Mouse (Mus musculus) heart, postnatal 14 days (tissue): ENCODE results near the gene Chchd2. TPM values are rescaled to one million over a fixed set of nuclear protein-coding genes. Genes with fewer than 3 reads are reported as not detected.
A peak's percentile ranks its signal among the peaks of the same experiment; 100 is the strongest.
"Not testable (repeated sequence)": the region's sequence is repeated elsewhere in the genome, so short reads cannot be mapped to it uniquely, and the experiment has no call there.

Source experiments
- DNase-seq, 2 experiments: peaks; one replicate each; pipeline ENCODE4 v3.0.0; 2021 to 2022
- intact Hi-C: fragments of 180-260 bp; cut with DNase I; formaldehyde crosslinking; loops from one replicate; pipeline ENCODE4 v1.15.1; 2025
- total RNA-seq, 2 experiments: library from RNA; stranded (reverse); gene quantifications; 2 replicates each; pipeline ENCODE4 v1.2.3; 2021

Chchd2 gene
- total RNA-seq, 2 experiments from 2014 or later, result 947 to 975 TPM

GRCm38 (mm10) chr5:129890390-129890789 is 3.1 kb upstream of the Chchd2 start:
- DNase-seq, intact Hi-C loops: not testable (repeated sequence)

GRCm38 (mm10) chr5:129886271-129886670 is 999 bp downstream of the Chchd2 start:
- intact Hi-C loops, result no loop called here
- DNase-seq, result no peak

- intact Hi-C loops, result loop anchor here (2.0 kb wide), 1 partner anchor 15 kb away; no protein-coding TSS in a partner anchor
- no peak for DNase-seq
These were observed 7.4 kb downstream of the Chchd2 start for GRCm38 (mm10) chr5:129879888-129880287.

- intact Hi-C loops, result loop anchor here (2.0 kb wide), 1 partner anchor 14 kb away; no protein-coding TSS in a partner anchor
- peak; percentile 81 to 86 for DNase-seq
These were observed 8.3 kb downstream of the Chchd2 start for GRCm38 (mm10) chr5:129878946-129879345.

- intact Hi-C loops, result loop anchor here (2.0 kb wide), 1 partner anchor 13 kb away; no protein-coding TSS in a partner anchor
- peak; percentile 36 to 51 for DNase-seq
These were observed 9.4 kb downstream of the Chchd2 start for GRCm38 (mm10) chr5:129877731-129878455.

- no peak for DNase-seq
- intact Hi-C loops, result no loop called here
These were observed 12.2 kb downstream of the Chchd2 start for GRCm38 (mm10) chr5:129875098-129875497.

GRCm38 (mm10) chr5:129873942-129874341 is 13.3 kb downstream of the Chchd2 start:
- intact Hi-C loops, result no loop called here
- DNase-seq, result no peak

GRCm38 (mm10) chr5:129871238-129871637 is 16.0 kb downstream of the Chchd2 start:
- intact Hi-C loops, result no loop called here
- DNase-seq, result no peak

- intact Hi-C loops, result no loop called here
These were observed 17.9 kb downstream of the Chchd2 start for GRCm38 (mm10) chr5:129869238-129869995.

GRCm38 (mm10) chr5:129865841-129866240 is 21.4 kb downstream of the Chchd2 start:
- DNase-seq, result no peak
- intact Hi-C loops, result loop anchor here (2.0 kb wide), 1 partner anchor 13 kb away; no protein-coding TSS in a partner anchor

More at GRCm38 (mm10) chr5:129869238-129869995, 17.9 kb downstream of the Chchd2 start:
- no peak for DNase-seq

- DNase-seq, result peak; percentile 51 to 58
These were observed 22.8 kb downstream of the Chchd2 start for GRCm38 (mm10) chr5:129864467-129864866.

GRCm38 (mm10) chr5:129862325-129862724 is 24.9 kb downstream of the Chchd2 start:
- intact Hi-C loops, result no loop called here
- DNase-seq, result no peak

More at GRCm38 (mm10) chr5:129864467-129864866, 22.8 kb downstream of the Chchd2 start:
- intact Hi-C loops, result loop anchor here (2.0 kb wide), 1 partner anchor 14 kb away; no protein-coding TSS in a partner anchor

GRCm38 (mm10) chr5:129856414-129856813 is 30.9 kb downstream of the Chchd2 start:
- DNase-seq, result no peak
- intact Hi-C loops, result no loop called here

- DNase-seq, result no peak
- intact Hi-C loops, result no loop called here
These were observed 32.1 kb downstream of the Chchd2 start for GRCm38 (mm10) chr5:129855163-129855562.

- DNase-seq, result no peak
- intact Hi-C loops, result no loop called here
These were observed 39.8 kb downstream of the Chchd2 start for GRCm38 (mm10) chr5:129847558-129847820.

GRCm38 (mm10) chr5:129846752-129847557 is 40.3 kb downstream of the Chchd2 start, which contains the start of gene Sumf2:
Gene Sumf2 (plus strand): TSS chr5:129846986.
- intact Hi-C loops, result no loop called here
- DNase-seq, result peak; percentile 97

- DNase-seq, result no peak
- intact Hi-C loops, result no loop called here
These were observed 42.4 kb downstream of the Chchd2 start for GRCm38 (mm10) chr5:129844848-129845247.
